Mouse (Mus musculus): Measurements from ENCODE around the gene Gm26661. TPM values are rescaled to one million over a fixed set of nuclear protein-coding genes. Genes with fewer than 3 reads are reported as not detected.

Gene Gm26661
- total RNA-seq, 4 experiments from 2014 or later: not detected

DNA sequence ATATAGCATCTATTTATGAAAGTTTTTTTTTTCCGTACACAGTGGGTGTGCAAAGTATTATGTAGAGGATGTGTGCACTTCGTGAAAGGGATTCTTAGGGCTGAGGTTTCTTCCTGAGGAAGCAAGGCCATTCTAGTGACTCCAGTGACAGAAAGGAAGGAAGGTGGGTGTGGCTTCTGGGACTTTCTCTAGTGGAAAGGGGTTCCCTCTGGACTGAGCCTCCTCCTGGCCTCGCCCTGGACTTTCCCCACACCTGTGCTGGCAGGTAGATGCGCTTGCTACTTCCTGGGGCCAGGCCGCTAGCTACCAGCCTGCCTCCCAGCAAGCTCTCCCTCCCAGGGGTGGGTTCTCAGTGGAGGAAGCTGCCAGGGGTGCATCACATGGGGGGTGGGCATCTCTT is 28.1 kb downstream of the Gm26661 start:
- DNase-seq (ENCODE audit: low spot score in 2 of 2): no peak

DNA sequence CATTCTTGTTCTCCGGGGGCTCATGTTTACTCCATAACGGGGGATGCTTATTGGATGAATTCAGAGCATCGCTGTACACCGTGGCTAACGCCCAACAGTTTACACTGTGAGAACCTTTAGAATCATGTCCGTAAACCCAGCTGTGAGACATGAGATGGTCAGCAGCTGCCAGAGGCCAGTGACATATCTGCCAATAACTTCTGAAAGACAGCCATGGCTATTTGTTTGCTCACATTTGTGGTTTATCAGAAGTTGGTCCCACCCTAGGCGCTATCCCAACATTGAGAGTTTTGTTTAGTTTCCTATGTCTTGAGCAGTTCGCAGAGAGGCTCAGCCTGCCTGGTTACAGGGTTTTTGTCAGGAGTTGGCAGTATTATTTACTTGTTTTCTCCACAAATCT is 30.0 kb downstream of the Gm26661 start:
- no peak for DNase-seq (ENCODE audit: low spot score in 2 of 2)

DNA sequence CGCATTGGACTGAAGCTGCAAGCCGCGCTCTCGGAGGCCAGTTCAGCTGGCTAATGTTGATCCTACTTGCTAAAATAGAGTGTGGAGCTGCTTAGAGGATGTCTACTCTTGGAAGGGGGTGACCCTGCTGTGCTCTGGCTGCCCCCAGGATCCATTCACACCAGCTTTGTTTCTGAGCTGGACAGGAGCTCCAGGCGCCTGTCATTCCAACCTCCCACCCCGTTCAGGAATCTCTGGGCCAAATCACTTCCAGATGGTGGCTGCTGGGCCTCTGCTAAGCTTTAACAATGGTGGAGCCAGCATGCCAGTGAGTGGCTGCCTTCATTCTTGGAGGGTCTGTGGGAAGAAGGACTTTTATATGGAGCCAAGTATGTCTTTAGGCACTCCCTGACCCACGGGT is 31.3 kb downstream of the Gm26661 start:
- DNase-seq (ENCODE audit: low spot score in 2 of 2): no peak

DNA sequence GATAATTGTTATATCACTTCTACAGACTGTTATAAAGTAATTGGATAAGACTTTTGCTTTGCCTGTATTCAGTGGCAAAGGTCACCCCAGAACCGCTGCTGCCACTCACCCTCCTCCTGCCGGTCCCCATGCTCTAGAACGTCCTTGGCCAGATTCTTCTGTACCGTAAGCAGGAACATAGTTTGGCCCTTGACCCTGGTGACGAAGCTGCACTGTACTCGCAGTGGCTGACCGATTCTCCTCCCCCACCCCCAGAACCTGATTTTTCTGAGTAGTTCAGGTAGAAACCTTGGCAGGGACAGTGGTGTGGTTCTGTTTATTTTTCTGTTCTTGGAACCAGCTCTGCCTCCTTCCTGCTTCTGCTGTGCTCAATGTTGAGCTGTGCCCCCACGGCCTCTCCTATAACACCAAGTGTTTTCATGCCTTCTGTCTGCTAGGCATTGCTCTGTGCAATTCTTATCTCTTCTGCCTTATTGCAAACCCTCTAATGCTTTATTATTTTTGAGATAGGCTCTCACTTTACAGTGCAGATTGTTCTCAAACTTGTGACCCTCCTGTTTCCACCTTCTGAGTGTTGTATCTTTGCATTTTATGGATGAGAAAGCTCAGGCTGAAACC is 33.4 kb downstream of the Gm26661 start:
- no peak for DNase-seq (ENCODE audit: low spot score in 2 of 2)

DNA sequence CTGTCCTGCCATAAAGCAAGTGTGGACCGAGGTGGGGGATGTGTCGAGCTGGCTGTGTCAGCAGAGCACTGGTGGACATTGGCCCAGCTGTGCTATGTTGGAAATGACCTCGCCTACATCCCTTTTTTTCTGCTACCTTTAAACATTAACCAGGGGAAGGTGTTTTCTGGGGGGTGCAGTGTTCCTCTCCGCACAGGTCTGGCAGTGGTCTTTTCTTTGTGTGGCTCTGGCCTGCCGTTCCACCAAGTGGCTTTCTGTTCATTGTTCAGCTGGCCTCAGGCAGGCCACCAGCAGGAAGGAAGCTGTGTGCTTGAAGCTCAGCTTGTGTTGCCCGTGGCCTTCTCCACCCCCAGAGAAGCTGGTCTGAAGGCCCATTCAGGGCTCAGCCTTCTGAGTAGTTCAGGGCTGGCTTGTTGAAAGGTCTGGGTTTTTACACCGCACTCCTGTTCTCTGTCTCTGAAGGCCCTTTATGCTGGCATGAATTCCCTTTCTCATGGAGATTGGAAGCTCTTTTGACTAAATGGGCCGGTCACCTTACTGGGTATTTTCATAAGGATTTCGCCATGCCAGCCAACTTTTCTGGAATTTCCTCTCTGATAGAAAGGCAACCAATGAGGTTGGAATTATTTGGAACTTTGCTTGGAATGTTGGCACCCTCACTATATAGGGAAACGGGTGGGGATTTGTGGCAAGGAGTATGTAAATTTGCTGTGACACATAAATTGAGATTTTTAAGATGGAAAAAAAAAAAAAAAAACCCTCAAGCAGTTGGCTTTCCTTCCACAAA is 35.0 kb downstream of the Gm26661 start:
- no peak for DNase-seq (ENCODE audit: low spot score in 2 of 2)

DNA sequence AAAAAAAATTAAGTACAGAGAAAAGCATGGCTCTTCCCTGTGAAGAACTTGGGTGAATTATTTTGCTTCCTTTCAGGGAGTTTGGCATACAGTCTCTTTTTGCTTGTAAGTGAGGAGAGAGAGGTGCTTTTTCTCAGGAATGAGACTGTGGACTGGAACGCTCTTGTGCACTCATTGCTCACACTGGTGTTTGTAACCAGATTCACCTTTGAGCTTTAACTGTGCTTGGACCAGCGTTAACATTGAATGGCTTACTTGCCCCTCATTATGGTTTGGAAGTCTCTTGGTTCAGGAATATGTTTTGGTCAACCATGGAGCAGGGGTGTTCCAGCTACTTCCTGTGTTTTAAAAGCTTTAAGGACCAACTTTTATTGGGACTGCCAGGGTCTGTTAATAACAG is 37.8 kb downstream of the Gm26661 start:
- DNase-seq (ENCODE audit: low spot score in 2 of 2): no peak

DNA sequence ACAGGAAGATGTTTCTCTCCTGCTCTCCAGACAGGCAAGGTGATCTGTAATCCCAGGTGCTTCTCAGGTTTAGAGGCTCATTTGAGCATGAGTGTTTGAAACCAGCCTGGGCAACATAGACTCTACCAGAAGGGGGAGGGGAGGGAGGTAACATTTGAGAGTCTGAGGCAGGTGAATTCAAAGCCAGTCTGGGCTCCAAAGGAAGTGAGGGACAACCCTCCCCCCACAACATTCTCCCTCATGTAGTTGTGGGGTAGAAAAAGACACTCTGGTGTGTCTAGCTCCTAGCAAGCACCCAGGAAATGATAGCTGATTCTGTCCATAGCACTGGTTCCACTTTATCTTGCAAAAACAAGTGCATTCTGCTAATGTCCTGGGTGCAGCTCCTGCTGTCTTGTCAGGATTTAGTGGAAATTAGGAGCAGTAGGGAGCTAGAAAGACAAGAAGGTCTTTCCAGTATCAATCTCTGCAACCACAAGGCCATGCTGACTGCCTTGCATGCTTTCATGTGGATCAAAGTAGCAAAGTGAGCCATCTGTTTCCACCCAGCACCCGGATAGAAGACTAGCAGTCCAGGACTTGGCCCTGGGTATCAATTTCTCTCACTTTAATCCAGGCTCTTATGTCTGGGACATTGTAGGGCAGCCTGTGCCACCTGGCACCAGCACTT is 40.5 kb downstream of the Gm26661 start:
- no peak for DNase-seq (ENCODE audit: low spot score in 2 of 2)

DNA sequence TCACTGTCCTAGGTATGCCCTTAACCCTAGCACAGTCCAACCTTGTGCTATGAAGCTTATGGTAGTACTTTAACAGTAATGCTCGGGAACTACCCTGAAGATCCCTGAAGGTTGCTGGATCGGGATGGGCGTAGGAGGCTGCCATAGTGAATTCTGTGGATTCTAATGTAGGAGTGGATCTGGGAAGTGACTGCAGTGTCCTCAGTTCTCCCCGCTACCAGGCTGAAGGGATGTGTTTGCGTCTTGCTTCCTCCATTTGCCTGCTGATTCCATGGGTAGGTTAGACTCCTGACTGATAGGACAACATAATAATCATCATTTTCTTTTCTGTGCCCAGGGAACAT is 41.0 kb downstream of the Gm26661 start:
- DNase-seq (ENCODE audit: low spot score in 2 of 2): no peak

DNA sequence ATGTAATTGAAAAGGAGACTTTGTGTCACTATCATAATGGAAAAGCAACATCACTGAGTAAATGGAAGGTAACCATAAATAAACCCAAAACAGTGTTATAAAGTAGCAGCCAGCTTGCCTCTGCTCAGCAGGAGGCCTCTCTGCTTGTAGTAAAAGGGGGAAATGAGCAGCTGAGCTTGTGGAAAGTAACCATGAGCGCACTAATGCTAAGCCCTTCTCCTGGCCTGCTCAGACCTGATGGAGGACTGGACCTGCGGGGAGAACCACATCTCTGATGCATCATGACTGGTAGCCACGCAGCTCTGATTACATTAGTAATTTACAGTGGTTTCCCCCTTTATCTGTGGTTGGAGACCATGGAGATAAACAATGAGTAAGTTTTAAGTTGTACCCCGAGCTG is 42.1 kb downstream of the Gm26661 start:
- no peak for DNase-seq (ENCODE audit: low spot score in 2 of 2)

DNA sequence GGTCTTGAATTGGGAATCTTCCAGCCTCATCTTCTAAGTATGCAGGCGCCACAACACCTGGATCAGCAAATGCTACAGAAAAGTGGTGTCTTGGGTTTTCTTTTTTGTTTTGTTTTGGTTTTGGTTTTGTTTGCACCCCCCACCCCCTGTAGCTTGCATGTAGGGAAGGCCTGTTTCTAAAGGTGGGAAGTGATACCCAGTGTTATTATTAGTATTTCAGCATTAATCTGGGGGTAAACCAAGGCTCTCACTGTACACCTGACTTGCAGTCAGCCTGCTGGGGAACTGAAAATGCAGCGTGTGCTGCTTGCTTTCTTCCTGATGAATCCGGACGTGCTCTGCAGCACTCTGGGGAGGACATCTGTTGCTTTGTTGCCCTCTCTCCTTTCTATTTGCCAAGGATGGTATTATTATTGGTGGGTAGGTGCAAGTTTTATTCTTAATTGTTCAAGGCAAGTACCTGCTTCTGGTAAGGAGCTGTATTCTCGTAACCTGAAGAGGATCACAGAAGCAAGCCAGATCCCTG is 47.2 kb downstream of the Gm26661 start:
- no peak for DNase-seq (ENCODE audit: low spot score in 2 of 2)

DNA sequence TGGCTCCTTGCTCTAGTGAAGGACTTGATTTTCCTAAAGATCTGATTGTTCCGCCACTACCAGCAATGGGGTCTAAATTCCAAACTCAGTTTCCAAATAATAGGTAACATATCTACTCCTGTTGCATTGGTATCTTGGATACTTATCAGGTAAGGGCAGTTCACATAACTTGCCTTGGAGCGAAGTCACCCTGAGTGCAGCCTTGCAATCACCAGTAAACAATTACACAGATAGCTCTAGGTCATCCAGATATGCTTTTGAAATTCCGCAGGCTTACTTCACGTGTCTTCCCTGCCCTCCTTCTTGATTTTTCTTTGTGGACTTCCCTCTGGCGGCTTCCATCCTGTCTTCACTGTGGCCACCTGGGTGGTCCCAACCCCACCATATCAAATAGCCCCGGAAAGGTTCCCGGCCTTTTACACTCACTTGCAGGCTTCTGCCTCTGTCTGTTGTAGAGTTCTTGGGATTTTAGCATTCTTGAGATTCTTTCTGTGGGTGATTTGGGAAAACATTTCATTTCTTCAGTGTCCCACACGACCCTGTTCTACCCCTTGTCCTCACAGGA is 48.6 kb downstream of the Gm26661 start:
- DNase-seq (ENCODE audit: low spot score in 2 of 2): no peak

Other genes starting within 250 kb of the Gm26661 start
- gene Gm3558, start 223.0 kb upstream of the Gm26661 start, total RNA-seq (2022): 10 to 100 TPM; 10.0 to 13.2 (median 10.2) TPM
- gene Gm10338, start 196.0 kb upstream of the Gm26661 start, total RNA-seq (2022): not detected
- gene Gm10128, start 147.6 kb upstream of the Gm26661 start, total RNA-seq (2022): not detected
- 10 to 100 TPM; 61.3 to 89.9 (median 77.8) TPM for gene Flnb, start 26.4 kb downstream of the Gm26661 start, total RNA-seq (2022)
- gene Gm45521, start 165.7 kb downstream of the Gm26661 start, total RNA-seq (2022): under 1 TPM in 1 of 4 experiments, not detected in 3; 0.71 TPM
- not detected for gene Dnase1l3, start 203.0 kb downstream of the Gm26661 start, total RNA-seq (2022)
- 10 to 100 TPM; 59.0 to 78.0 (median 67.0) TPM for gene Abhd6, start 211.3 kb downstream of the Gm26661 start, total RNA-seq (2022)